Mouse (Mus musculus): ENCODE measurements at regions not wholly inside any gene's neighbourhood (a gene's known extent, or its start where the extent isn't known, plus 50 kb on each side); places are given as distances from the start of the nearest gene placed in this dataset.
A peak's percentile ranks its signal among the peaks of the same experiment; 100 is the strongest.

DNA sequence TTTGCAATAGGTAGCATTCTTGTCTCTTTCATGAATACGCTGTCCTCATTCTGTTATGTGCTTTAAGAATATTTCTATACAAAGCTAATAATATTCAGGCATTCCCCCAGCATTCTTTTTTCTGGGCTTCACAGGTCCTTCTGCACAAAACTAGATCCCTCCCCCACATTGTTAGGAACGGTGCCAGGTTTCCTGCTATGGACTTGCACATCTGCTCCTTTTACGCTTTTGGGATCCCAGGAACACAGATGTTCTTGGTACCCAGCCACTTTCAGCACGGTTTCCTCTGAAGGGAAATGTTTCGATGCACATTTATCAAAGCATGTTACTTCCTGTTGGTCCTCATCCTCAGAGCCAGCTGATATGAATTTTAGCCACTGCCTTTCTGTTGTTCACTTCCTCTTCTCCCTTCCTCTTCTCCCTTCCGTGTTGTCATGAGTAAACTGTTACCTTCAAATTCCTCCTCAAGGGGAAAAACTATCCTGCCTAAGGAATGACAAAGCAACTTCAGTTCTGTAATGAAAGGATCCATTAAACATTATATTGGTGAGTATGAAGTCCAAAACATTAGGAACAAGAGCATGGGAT lies 209.9 kb upstream of the Gbe1 start:
- DNase-seq = no peak

DNA sequence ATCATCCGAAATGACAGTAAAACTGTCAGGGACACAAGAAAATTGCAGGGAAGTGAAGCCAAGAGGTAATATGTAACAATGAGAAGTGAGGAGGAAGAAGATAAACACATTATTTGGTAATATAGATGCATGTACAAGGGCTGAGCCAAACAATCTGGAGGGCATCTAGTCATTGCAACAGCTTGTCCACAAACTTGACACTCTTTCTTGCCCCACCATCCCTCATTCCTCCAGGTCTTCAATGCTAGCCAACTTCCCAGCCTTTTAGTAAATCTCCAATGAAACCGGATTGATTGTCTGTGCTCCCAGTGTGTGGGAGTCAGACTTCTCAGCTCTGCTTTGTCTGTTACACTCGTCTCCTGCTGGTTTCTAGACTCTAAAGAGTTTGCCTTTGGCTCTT lies 172.3 kb upstream of the Gbe1 start:
- no peak for DNase-seq

DNA sequence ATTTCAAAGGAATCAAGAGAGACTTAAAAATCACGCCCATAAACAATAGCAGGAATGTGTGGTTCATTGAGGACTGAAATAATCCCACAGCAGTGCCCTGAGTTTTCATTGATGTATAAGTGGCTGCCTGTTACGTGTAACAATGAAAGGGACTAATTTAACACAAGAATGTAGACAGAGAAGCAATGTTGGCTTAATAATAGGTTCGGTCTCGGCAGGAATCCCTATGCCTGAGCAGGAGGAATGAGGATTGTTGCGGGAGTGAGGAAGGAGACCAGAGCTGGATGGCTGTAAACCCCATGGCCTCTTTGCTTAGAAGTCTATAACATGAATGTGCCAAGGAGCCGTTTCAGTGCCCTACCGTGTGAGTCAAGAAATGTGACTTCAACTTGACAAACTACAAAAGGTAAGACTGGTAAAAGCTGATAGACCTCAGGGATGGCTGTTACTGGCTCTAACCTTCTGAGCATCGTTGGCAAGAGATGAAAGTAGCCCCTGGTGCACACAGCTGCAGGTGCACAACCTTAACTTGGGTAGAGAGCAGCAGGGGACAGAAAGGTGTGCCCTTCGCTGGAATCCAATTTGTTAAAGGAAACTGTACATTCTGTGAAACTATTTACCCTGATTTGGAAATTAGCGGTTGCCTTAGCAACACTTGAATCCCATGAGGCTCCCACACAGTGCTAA lies 165.9 kb upstream of the Gbe1 start:
- no peak for DNase-seq

DNA sequence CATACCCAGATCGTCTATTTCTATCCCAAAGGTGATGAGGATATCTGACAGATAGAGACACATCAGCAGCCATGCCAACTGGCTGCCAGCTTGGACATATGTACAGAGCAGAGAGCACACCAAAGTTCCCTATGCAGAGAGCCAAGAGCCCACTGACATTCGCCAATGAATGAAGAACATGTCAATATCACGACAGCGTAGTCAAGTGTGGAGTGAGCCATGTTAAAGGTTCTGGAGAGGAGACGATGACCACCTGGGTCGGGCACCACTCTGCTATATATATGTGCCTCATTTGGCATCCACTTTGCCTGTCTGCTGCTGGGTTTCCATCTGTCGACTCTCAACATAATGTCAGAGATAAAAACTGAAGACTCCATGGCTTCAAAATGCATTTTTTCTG lies 159.2 kb upstream of the Gbe1 start:
- no peak for DNase-seq

DNA sequence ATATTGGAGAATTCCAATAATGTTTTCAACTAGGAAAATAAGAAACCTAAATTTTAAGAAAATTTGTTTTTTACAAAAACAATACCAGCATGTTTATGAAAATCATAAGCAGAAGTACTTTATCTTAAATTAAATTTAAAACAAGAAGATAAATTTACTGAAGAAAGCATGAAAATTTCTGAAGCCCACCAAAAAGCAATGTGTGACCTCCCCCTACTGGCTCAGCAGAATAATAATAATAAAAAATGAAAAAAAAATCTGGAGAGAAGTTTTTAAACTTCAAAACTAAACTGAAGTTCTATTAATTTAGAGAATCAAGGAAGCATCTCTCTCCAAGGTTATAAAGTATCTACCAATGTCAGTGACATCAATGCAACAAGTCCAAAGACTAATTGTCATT lies 153.2 kb upstream of the Gbe1 start:
- DNase-seq = no peak

DNA sequence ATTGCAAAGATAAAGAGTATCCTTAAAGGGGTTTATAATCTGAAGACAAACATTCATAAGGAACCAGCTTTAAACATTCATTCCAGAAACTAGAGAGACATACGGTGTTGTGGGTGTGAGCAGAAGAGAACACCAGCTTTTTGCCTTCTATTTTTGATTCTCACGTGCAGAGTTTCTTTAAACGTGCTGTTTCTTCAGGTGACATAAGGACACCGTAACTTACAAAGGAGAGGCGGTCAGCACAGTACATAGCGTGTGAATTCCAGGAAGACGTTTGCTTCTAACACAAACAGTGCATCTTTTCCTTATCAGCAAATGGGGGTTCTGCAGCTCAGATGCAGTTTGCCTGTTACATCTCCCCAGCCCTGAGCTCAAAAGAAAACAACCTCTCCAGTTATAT lies 138.6 kb upstream of the Gbe1 start:
- DNase-seq = no peak

DNA sequence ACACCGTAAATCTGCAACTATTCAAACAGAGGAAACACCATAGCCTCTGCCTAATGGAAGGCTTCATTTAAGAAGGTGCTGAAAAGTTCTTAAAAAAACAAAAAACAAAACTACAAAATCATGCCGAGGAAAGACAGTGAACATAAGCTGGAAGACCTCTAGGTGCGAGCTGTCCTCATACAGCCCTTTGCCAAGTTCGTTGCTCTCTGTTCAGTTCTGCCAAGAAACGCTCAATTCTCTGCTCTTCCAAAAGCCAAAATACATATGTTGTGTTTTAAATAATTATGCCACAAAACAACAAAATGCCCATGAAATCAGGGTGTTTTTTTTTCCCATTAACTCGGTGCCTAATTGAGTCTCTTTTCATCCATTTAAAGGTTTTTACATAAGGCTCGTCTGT lies 134.8 kb upstream of the Gbe1 start:
- DNase-seq = no peak

DNA sequence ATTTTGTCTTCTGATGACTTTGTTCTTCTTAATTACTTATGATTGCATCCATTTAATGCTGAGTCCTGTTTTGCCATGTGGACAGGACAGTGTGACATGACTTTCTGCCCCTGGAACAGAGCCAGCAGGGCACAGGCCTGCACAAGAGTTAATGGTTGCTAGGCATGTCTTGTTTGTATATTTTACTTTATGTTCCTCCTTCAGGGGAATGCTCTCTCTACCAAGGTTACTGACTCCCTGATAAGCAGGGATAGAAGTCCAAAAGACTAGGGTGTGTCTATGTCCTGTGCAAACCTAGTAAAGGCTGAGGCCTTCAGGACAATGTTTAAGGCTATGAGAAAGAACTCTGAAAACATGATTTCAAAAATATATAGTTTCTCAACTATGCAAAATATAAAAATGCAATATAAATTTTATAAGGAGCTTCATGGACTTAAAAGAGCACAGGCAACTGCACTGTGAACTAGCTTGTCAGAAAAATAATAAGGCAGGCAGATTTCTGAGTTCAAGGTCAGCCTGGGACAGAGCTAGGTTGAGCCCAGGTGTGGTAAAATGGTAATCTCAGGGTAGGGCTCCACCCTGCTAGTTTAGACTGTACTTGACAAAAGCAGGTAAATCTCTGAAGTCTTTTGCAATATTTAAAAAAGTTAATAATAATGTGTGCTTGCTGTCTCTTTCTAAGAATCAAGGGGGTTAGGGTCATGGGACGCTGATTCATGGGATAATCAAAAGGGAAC lies 99.7 kb upstream of the Gbe1 start:
- no peak for DNase-seq

DNA sequence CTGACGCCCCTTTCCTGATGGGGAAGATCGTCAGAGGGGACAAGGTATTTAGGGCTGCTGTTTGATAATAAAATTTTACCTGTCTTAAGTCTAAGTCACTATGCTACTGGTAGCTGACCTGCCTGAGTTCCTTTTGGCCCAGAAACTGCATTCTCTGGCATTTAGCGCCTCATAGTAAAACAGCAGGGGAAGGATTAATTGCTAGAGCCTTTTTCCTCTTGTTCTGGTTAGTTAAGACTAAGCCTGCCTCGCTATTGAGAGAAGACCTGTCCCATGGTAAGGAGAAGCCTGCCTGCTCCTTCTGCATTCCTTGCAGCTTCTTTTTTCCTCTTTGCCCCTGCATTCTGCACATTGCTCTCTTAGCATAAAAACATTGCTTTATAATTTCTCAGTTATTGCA lies 98.9 kb upstream of the Gbe1 start:
- DNase-seq = no peak

DNA sequence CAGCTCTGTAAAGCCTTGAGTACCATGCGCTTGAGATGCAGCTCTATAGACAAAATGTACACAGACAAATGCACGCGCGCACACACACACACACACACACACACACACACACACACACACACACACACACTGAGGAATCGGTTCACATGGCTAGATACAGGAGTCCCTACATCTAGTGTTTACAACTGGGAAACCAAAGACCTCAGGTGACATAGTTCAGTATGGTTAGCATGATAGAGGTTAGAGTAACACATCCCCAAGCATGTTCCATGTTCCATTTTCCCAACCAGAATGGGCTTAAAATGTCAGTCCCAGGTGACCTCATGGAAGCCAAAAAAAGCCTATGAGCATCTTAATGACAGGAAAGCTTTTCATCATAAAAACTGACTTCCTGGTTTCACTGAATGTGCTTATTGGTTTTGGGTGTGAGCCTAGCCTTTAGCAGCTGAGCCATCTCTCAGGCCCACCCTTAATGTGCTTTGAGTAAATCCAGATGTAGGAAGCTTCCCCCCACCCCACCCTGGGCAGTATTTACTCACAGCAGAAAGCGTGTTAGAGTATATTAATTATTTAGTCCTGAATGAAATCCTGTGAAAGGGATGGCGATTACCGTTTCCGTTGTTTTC lies 86.0 kb upstream of the Gbe1 start:
- DNase-seq = no peak

DNA sequence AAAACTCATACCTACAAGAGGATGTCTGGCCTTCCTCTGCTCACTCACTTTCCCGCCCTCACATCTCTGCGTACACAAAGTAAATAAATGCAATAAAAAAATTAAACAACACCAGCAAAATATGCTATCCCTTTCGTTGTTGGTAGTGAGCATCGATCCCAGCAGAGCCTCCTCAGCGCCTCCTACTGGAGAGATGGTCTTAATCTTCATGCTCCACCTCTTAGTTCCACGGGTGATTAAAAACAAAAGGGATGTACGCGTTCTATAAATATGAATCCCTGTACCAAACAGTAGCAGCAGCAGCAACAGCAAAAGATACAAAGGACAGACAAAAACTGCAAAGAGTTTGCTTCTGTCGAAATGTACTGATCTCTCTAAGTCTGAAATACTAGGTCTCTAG lies 81.0 kb upstream of the Gbe1 start:
- no peak for DNase-seq

DNA sequence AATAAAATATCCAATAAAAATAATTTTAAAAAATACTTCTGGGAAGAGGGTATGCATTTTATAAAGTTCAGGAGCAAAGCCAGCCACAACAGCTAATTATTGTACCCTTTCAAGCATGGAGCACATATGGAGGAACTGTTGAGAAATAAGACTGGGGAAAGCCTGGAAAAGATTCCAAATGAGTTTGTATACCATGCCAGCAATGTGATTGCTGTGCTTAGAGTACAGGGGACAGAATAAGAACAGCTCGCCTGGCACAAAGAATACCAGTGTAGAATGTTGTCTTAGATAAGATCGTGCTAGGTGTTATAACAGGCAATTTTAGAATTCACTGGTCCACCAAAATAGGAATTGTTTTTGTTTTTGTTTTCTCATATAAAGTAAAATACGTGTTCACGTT lies 78.6 kb upstream of the Gbe1 start:
- no peak for DNase-seq

DNA sequence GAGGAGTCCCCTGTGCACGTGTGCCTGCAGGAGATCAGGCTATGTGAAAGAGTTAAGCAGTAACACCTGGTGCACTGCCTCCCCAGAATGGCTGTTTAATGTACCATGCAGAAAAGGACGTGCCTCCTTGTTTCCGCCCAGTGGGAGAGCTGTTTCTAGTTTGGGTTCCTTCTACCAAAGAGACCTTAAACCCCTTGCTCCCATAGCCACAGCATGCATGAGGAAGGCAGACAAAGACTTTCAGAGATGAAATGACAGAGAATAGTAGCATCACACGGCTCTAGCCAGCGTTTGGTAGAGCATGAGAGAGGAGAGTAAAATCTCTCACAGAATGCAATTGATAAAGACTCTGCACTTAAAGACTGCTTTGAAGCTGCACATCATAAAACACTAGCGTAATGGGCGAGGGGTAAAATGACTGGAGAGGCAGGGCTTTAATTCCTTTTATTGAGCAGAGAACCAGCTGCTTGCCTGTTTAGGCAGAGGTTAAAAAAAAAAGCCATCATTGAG lies 74.3 kb upstream of the Gbe1 start:
- peak; percentile 17 for DNase-seq

DNA sequence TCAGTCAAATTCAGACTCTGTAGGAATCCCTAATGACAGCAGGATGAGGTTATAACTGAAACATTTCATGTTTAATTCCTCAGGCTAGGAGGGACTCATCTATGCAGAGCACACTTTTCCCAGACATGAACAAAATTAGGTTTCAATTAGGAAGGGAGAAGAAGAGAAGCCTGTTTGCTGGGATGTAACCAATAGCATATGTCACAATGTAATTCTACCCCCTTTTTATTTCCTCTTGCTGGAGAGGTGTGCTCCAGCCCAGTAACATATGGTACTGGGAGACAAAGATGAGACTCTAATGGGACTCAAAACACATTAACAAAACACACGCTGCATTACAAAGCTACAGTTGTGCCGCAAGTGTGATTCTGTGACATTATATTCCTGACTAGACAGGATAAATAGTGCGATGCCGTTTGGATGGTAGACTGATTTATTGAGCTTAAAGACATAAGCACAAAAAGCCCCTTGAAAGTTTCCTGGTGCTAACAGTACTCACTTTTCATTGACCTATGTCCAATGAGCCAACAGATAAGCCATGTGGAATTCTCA lies 69.5 kb upstream of the Gbe1 start:
- no peak for DNase-seq

DNA sequence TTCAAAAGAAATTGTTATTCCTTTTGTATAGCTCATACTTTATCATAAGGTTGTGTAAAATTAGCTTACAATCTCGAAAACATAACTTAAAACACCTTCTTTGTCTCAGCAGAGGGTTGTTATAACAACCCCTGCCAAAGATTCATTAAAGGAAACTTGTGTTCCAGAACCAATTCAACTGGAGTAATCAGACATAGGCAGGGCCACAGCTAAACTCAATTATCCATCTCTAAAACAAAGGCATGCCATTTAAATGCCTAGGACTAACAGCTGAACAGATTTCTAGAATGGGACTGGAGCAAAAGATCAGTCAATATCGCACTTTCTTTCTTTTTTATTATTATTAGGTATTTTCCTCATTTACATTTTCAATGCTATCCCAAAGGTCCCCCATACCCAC lies 68.8 kb upstream of the Gbe1 start:
- no peak for DNase-seq

DNA sequence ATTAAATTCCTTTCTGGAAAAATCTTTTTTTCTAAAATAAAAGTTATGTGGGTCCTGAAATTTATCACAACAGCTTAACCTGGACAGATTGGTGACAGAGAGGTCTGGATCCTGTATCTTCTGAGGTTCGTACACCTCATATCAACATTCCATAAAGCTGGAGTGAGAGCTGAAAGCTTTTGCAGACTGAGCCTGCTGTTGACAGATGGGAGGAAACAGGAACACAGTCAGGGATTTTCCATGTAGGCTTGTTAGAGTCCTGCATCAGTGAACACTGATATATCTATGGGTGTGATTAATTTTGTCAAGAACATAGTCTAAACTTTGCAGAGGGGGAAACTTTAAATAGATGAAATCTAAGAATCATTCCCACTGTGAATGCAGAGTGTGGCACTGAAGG lies 54.4 kb upstream of the Gbe1 start:
- DNase-seq = no peak

DNA sequence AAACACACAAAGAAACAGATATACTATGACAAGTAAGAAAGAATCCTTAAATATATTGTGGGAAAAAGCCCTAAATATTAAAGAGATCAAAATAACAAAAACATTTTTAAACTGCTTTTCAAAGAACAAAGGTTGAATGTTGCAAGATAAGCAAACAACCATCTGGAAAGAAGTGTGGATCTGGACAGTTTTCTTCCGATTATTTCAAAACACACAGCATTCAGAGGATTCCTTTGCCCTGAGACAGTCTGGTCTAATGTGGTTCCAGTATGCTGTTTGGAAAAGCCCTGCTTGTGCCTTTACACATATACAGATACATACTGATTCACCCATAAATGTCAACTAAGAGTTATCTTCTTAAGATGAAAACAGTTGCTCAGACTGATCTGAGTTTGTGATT lies 53.6 kb upstream of the Gbe1 start:
- no peak for DNase-seq

Measured in kidney, adult 11 months (tissue).